Mouse (Mus musculus) right cerebral cortex, postnatal 36 days (tissue): ENCODE measurements around the gene Myo9b.
A peak's percentile ranks its signal among the peaks of the same experiment; 100 is the strongest.
"Not testable (repeated sequence)": the region's sequence is repeated elsewhere in the genome, so short reads cannot be mapped to it uniquely, and the experiment has no call there.

ENCODE experiments used
- DNase-seq, 2 experiments: peaks; one replicate each; pipeline ENCODE4 v3.0.0; 2022; ENCODE audit warnings: low spot score in 2 of 2, mixed read lengths in 1 of 2

Gene Myo9b

DNA sequence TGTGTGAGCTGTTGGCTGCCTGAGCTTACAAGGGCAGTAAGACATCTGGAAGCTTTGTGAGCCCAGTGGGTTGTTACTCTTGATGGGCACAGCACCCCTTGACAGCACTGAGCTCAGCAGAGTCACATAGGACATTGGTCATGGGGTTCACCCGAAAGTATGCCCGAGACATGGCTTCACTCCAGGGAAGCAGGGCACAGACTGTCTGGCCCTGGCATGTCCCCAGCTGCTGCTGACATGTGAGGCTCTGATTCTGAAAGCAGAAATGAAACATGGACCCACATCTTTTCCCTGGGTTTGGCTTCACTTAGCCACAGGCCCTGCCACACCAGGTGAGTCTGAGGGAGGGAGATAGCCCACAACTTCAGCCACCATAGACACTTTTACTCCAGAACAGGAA, 24.3 kb downstream of the Myo9b start:
- no peak for DNase-seq

DNA sequence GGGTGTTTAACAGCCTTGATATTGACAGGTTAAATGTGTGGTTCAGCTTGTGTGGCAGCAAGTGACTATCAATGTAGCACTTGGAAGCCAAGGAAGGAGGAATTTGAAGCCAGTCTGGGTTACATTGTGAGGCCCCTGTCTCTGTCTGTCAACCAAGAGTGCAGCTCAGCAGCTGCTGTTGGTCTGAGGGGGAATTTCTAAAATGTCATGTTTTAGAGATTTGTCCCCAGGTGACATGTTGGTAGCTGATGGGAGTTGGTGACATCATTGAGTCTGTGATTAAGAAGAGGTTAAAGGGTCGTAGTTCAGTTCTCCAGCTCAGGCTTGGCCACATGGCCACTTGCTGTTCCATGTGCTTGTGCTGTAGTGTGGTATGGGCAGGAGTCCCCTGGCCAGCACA, 24.9 kb downstream of the Myo9b start:
- no peak for DNase-seq

DNA sequence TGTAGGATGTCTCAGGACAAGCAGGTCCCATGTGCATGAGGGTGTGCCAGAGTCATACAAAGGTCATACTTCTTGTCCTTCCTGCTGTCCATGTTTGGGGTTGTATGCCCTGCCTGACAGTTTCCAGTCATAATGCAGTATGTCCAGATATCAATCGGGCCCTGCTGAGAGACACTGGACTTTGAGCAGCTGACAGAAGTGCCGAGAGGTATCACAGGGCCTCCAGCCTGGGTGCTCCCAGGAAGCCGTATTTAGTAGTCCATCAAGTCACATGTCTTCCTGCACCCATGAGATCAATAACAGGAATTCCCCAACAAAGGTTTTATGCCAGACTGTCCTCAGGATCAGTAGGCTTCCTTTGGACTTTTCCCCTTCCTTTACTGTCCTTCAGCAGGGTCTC, 27.2 kb downstream of the Myo9b start:
- no peak for DNase-seq

- DNase-seq, result no peak
These were observed 30.3 kb downstream of the Myo9b start for GRCm38 (mm10) chr8:71302788-71303187.

DNA sequence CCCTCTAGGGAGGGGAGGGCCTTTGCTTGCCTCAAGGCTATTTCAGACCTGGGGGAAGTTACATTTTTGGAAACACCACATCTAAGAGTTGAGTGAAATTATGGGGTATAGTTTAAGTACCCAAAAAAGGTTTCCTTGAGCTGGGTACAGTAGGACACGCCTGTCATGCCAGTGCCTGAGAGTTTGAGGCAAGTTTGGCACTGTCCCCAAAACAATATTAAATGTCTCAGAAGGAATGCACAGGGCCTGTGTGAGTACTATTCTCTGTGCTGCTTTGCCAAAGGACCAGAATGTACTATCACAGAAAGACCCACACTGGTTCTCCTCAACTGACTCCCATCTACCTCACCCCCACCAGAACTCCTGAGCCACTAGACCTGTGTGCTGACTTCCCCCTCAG, 31.1 kb downstream of the Myo9b start:
- DNase-seq, result no peak

DNA sequence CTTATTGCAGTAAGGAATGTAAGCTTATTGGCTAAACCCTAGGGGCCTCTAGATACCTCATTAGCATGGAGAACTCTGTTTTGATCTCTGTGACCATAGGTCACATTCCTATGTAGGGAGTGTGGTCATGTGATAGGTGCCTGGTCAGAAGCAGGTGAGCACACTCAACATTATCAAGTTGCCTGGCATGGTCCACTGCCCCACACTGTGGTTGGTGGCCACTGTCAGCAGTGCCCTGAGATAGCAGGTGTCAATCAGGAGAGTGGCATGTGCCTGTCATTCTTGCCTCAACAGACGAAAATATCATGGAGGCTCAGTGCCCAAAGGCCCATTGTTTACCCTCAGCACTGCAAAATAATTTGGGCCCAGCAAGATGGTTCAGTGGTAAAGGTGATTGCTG, 33.5 kb downstream of the Myo9b start:
- no peak for DNase-seq

DNA sequence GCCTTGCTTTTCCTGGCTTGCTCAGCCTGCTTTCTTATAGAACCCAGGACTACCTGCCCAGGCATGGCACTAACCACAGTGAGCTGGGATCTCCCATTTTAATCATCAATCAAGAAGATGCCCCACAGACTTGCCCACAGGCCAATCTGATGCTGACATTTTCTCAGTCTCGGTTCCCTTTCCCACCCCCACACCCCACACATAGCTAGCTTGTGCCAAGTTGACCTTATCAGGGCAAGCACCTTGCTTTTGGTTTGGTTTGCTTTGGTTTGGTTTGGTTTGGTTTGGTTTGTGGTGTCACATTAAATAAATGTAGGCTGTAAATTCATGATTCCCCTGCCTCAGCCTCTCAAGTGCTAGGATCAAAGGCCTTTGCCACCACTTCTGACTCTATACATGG, 34.9 kb downstream of the Myo9b start:
- DNase-seq, result no peak

GRCm38 (mm10) chr8:71307913-71308312, 35.4 kb downstream of the Myo9b start:
- DNase-seq, result no peak

GRCm38 (mm10) chr8:71310446-71310845, 37.9 kb downstream of the Myo9b start:
- DNase-seq, result no peak

DNA sequence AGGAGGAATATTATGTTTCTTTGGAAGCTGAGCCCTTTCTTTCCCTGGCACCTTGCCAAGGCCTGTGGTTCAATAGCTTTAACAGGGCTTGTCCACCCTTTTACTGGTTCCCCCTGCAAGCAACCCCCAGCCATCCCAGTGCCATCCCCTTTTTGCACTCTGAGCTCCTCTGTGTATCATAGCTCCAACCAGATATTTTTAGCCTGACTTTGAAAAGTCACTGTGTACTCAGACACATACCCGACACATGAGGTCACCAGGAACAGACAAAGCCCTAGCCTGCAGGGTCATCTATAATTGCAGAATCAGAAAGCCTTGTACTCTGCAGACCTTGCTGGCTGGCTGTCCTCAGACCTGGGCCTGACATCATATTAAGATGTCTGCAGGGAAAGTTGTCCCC, 40.2 kb downstream of the Myo9b start:
- DNase-seq, result no peak

DNA sequence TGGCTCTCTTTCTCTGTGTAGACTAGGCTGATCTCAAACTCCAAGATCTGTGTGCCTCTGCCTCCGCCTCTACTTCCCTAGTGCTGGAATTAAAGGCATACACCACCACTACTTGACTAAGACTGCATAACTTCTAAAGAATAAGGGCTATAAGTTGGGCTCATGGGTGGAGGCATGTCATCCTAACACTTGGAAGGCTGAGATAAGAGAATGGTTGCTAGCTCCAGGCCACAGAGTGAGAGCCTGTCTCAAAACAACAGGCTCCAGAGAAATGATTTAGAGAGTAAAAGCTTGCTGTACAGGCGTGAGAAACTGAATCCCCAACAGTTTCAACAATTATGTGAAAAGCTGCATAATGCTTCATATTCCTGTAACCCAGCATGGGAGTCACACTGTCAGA, 41.4 kb downstream of the Myo9b start:
- no peak for DNase-seq

GRCm38 (mm10) chr8:71315972-71316371, 43.5 kb downstream of the Myo9b start:
- DNase-seq, result no peak

- DNase-seq, result no peak
These were observed 44.0 kb downstream of the Myo9b start for GRCm38 (mm10) chr8:71316486-71317031.

GRCm38 (mm10) chr8:71318610-71319009, 46.1 kb downstream of the Myo9b start:
- DNase-seq, result not testable (repeated sequence)

GRCm38 (mm10) chr8:71319760-71320159, 47.2 kb downstream of the Myo9b start:
- DNase-seq, result not testable (repeated sequence)

- DNase-seq, result no peak
These were observed 50.4 kb downstream of the Myo9b start for GRCm38 (mm10) chr8:71322939-71323338.

DNA sequence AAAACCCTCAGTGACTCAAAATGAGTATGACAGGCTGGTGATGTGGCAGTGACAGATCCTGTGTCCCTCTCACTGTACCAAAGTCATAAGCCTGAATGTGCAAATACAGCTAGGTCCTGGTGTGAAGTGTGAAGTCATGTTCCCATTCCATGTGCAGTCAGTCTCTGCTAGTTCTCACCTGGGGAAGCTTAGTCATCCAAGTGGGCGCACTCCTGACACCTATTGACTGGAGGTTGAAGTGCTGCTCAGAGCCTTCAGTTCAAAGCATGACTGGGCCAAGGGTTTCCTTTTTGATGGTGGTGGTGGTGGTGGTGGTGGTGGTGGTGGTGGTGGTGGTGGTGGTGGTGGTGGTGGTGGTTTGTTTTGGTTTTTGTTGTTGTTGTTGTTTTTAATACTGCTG, 52.3 kb downstream of the Myo9b start:
- DNase-seq, result no peak

DNA sequence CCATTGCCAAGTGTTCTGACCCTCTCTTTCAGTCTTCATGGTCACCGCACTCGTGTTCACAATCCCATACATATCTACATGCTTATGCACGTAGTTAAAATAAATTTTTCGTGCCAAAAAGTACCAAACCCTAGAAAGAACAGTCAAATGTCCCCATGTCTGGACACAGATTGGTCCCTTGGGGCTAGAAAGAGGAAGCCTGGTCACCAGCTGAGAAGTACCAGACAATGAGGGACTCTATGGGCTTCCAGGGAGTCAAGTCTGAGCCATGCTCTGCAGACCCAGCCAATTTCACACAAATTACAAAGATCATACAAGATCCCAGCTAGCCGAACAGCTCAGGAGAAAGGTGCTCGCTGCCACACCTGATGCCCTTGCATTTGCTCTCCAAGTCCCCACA, 65.3 kb downstream of the Myo9b start:
- DNase-seq, result not testable (repeated sequence)

GRCm38 (mm10) chr8:71340625-71341024, 68.1 kb downstream of the Myo9b start:
- no peak for DNase-seq

GRCm38 (mm10) chr8:71346581-71346980, 74.1 kb downstream of the Myo9b start:
- no peak for DNase-seq

- no peak for DNase-seq
These were observed 78.6 kb downstream of the Myo9b start for GRCm38 (mm10) chr8:71351117-71351516.

GRCm38 (mm10) chr8:71351520-71351919, 79.0 kb downstream of the Myo9b start:
- DNase-seq, result no peak

DNA sequence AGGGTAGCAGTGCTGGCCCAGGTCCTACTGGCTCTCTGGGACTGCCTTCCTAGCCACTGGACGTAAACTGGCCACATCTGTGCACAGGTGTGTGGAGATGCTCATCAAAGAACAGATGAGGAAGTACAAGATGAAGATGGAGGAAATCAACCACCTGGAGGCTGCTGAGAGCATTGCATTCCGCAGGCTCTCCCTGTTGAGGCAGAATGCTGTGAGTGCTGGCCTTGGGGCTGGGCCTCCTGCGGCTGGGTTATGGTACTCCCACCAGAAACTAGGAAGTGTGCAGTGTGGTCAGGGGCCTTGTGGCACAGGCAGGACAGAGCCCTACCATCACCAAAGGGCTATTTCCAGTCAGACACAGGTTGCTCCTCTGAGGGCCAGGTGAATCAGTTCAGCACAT, 85.5 kb downstream of the Myo9b start:
- DNase-seq, result no peak

DNA sequence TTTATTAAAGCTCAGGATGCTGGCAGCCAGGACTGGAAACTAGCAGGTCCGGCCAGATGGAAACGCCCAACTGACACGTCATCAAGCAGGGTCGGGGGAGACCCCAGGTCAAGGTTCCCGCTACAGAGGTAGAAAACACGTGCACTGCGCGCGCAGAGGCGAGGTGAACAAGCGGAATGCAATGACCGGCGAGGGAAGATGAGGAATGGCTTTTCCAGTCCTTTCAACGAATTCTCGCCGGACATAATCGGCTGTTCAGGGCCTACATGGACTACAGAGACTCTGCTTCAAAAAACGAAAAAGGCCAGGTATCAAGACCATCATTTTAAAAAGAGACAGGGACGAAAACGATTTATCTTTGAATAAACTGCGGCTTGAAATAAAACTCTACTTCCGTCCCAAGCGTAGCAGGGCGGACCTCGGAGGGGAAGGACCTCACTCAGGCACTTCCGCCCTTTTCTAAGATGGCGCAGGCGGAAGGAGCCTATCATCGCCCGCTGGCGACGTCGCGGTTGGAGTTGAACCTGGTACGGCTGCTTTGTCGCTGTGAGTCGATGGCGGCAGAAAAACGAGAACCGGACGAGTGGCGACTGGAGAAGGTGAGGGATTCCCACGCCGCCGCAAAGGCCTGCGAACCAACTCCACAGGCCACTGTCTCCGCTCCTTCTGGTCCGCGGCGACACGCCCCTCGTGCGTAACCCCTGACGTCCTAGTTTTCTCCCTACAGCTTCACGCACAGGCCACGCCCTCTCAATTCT, 94.4 kb downstream of the Myo9b start, which contains the start of gene Use1:
Use1 (plus strand) TSS at position 78 of the 758 bp plus-strand sequence.
- peak; percentile 92 to 93 for DNase-seq
